Mouse (Mus musculus): Measurements from ENCODE around the gene Vmn1r198.
"Not testable (repeated sequence)": the region's sequence is repeated elsewhere in the genome, so short reads cannot be mapped to it uniquely, and the experiment has no call there.

The Vmn1r198 gene

GRCm38 (mm10) chr13:22350064-22350463 is at the start of gene Vmn1r198:
Gene Vmn1r198, plus strand, starts transcription at chr13:22350364.
- DNase-seq: no peak

DNA sequence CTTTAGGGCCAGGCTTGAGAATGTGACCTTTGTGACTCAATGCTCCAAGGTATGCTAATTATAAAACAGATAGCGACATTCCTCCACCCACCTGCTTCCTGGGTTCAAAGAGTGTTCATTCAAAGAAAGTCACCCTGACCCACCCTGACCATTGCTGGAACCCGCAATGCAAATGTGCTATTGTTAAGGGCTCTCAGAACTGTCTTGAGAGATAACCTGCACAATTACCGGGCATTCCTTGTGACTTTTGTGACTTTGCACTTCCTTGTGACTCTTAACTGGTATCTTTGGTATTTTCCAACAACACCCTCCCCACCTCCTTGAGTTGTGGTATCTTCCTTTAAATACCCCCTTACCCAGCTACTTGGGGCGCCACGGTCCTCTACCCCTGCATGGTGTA is 42.1 kb upstream of the Vmn1r198 start:
- not testable (repeated sequence) for DNase-seq

GRCm38 (mm10) chr13:22315361-22315760 is 34.8 kb upstream of the Vmn1r198 start:
- peak; percentile 76 for DNase-seq

DNA sequence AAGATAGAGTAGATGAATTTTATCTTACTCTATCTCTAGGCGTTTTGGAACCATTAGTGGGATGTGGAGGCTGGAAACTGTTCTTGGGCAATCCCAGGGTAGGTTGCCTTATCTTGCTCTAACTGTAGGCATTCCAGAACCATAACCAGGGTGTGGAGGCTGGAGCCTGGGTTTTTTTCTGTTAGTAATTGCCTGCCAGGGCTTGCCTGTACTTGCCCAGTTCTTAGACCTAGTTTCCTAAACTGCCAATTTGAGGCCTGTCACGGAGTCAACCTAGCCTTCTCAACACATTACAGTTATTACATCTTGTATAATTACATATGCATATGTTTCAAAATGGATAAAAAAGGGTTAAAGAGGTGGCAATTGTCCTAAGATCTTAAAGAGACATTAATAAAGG is 32.8 kb upstream of the Vmn1r198 start:
- no peak for DNase-seq

GRCm38 (mm10) chr13:22320091-22320490 is 30.1 kb upstream of the Vmn1r198 start:
- DNase-seq: no peak

DNA sequence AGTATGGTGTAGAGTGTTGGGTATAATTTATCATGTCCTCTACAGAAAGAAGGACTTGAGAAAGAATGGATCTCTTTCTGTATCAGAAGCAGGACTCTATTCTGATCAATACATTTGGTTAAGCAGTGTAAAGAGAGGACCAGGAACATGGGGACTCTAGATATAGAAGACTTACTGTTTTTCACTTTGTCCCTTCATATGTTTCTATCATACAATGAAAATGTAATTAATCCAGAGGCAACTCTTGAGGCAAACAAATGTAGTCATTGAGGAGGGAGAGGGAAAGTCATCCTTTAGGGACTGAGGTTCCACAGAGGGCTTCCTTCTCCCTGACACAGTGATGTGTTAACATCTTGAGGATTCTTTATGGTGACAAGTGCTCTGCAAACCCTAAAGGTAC is 25.9 kb upstream of the Vmn1r198 start, which contains the start of gene Vmn1r197:
Vmn1r197 (plus strand) TSS at position 301 of the 400 bp plus-strand sequence.
- no peak for DNase-seq

DNA sequence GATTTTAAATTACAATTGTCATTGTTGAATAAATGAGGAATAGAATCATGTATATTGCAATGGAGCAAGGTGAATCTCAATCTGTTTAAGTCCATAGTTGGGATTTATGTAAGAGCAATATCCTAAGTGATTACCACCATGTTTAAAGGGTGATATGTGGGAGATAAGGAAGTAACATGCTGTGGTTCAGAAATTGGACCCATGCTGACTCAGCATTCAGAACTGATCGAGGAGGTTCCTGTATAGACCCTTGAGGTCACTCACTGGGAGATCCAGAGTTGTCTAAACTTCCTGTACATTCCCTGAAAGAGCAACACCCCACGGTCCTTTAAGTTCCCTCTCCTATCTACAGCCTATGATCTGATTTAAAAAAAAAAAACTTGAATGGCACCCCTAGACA is 16.9 kb upstream of the Vmn1r198 start:
- no peak for DNase-seq

- no peak for DNase-seq
These were observed 14.6 kb upstream of the Vmn1r198 start for GRCm38 (mm10) chr13:22335565-22335964.

- DNase-seq: no peak
These were observed 649 bp downstream of the Vmn1r198 start for GRCm38 (mm10) chr13:22350813-22351212.

GRCm38 (mm10) chr13:22379518-22379917 is 29.4 kb downstream of the Vmn1r198 start, which contains the start of gene Vmn1r199:
Gene Vmn1r199, plus strand, starts transcription at chr13:22379818.
- no peak for DNase-seq

GRCm38 (mm10) chr13:22381128-22381527 is 31.0 kb downstream of the Vmn1r198 start:
- peak; percentile 8 for DNase-seq

DNA sequence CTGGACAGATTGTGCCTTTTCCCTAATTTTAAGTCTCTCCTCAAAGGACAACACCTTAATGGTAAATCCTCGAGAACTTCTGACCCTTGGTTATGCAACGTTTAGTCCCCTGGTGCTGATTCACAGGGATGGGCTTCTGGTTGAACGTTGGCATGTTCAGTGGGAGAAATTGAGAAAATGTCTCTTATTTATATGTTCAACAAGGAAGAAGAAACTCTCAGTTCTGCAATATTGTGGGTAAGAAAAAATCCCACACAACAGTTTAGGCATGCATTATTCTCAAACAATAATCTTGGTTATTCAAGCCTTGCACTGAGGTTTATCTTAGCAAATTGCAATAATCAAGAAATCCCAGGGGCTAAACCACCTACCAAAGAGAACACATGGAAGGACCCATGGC is 33.2 kb downstream of the Vmn1r198 start:
- no peak for DNase-seq

DNA sequence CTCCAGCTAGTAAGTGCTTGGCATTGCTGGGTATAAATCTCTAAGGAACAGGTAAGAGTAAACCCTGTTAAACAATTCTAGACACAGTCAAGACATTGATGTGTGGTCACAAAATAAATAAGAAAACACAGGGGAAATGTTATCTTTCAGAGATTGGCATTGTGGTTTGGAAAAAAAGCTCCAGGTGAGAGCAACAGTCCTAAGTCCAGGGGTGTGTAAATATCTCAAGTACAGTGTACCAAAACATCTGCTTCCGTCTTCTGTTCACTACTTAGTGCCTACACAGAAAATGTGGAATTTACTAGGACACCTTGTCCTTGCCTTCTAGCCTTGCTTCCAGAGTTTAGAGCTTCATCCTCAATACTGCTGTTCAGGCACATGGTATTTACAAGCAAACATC is 36.9 kb downstream of the Vmn1r198 start:
- DNase-seq: no peak

DNA sequence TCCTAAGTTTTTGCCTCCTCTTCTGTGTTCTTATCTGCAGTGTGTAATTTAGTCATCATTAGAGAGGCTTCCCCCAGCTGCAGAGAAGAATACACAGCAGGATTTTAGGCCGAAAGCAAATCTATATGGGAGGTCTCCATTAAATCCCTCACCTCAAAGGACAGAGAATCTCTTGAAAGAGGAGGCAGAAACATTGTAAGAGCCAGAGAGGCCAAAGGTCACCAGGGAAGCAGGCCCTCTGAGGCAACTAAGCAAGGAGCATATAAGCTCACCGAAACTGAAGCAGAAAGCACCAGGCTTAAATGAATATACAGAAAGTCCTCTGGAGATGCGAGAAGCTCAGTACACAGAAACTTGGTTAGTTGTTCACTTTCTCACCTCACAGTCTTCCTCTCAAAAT is 39.9 kb downstream of the Vmn1r198 start, which contains the start of gene Vmn1r200:
Vmn1r200 (plus strand) TSS at position 301 of the 400 bp plus-strand sequence.
- no peak for DNase-seq

DNA sequence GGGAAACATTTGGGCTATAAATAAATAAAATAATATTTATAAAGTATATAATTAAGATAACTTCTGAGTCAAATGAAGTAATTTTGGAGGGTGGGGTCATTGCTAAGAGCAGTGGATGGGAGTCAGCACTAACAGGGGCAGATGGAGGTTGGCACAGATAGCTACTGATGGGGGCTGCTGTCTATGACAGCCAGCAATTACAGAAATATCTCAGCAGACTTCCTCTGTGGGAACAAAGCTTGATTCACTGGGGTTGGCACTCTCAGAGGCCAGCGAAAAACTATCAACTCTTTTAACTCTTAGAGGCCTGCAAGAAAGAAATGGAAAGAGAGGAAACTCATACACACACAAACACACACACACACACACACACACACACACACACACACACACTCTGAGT is 52.8 kb downstream of the Vmn1r198 start:
- DNase-seq: no peak

Data from kidney, postnatal 14 days (tissue).